In the genomic region with DNA sequence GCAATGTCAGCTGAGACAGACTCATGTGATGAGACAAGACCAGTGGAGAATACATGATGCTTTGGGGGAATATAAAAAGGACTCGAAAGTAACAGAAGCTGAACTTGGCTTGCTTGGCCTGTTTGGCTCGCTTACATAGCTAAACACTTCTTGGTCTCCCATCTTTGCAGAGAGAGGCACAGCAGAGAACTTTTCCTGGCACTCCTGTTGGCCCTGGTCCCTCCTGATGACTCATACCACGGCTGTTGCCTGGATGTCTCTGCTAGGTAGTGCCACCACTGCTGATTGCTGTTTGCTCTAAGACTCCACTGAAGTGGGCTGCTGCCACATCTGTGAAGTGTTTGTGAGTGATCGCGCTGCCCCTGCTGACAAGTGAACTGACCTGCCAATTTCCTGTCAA, we compare ENCODE assay signal across 9 mouse cellular contexts. TPM values are rescaled to one million over a fixed set of nuclear protein-coding genes. Genes with fewer than 3 reads are reported as not detected.
DNase-seq lines count a peak whose midpoint lies in the region; ATAC-seq and TF ChIP-seq lines count a peak whose summit lies in the region.
"Had no signal": no experiment of that assay in that cellular context is flagged by ENCODE, and none has a peak within 500 bp of the region (broad histone marks: within the 10 kb centered on the region; RNA-seq: fewer than 3 reads in every experiment).

No protein-coding gene starts in this region.

- POLR2A ChIA-PET in Patski (lab: Charles Lee) = no interaction called here

- CTCF ChIA-PET in Patski (lab: Charles Lee) = interaction anchor here (0.8 kb wide), 1 partner anchor 15 kb away, joined by 3 read pairs; no protein-coding TSS in a partner anchor

- WGBS in heart, embryonic 12.5 days = 43% methylated on average over 5 of the region's 5 CpGs
- WGBS in lung, embryonic 15.5 days = 50% methylated on average over 5 of the region's 5 CpGs

- in situ Hi-C loops in Patski (cut with MboI; ENCODE audit: low pct_unique_long_range_greater_than_20kb) = no loop called here

- no peaks in the 10 kb centered on the region for H3K9me3 ChIP-seq in heart, embryonic 12.5 days (replicated peaks)
- no peaks in the 10 kb centered on the region for H3K9me3 ChIP-seq in lung, embryonic 15.5 days
- H3K9me3 ChIP-seq: embryonic facial prominence, embryonic 12.5 days had no signal

- H3K27ac ChIP-seq in heart, embryonic 12.5 days (ENCODE audit: poor library complexity, severe bottlenecking) = peak overlapping the region; percentile 0; the same call in 1 of the 2 replicates
- peak overlapping the region; percentile 8; the same call in 1 of the 2 replicates for H3K27ac ChIP-seq in lung, embryonic 15.5 days
- H3K27ac ChIP-seq: embryonic facial prominence, embryonic 12.5 days had no signal

- ATAC-seq in Patski = peak; percentile 83
- ATAC-seq in heart, embryonic 12.5 days (ENCODE audit: insufficient number of reproducible peaks, low FRiP score) = no peak
- ATAC-seq in lung, embryonic 15.5 days (ENCODE audit: borderline replicate concordance, extremely low read depth, low FRiP score, low TSS enrichment) = peak; percentile 64; the same call in 1 of the 2 replicates
- no peak for ATAC-seq in megakaryocyte-erythroid progenitor cell, adult 5-6 weeks (replicated peaks; ENCODE audit: low FRiP score, low TSS enrichment, poor library complexity, severe bottlenecking)

- no peak overlapping the region for H3K9ac ChIP-seq in heart, embryonic 12.5 days
- no peak overlapping the region for H3K9ac ChIP-seq in lung, embryonic 15.5 days
- H3K9ac ChIP-seq: embryonic facial prominence, embryonic 12.5 days had no signal

- H3K4me2 ChIP-seq in heart, embryonic 12.5 days = no peak overlapping the region
- no peak overlapping the region for H3K4me2 ChIP-seq in lung, embryonic 15.5 days
- H3K4me2 ChIP-seq: embryonic facial prominence, embryonic 12.5 days had no signal

- H3K27me3 ChIP-seq in Patski = no peaks in the 10 kb centered on the region
- no peaks in the 10 kb centered on the region for H3K27me3 ChIP-seq in heart, embryonic 12.5 days (replicated peaks)
- no peaks in the 10 kb centered on the region for H3K27me3 ChIP-seq in lung, embryonic 15.5 days
- H3K27me3 ChIP-seq: embryonic facial prominence, embryonic 12.5 days had no signal

- no peak overlapping the region for H3K4me3 ChIP-seq in heart, embryonic 12.5 days
- no peak overlapping the region for H3K4me3 ChIP-seq in lung, embryonic 15.5 days
- H3K4me3 ChIP-seq: embryonic facial prominence, embryonic 12.5 days had no signal

- TF ChIP-seq CTCF in Patski (IDR thresholded peaks at IDR 0.05) = no peak

- no peaks in the 10 kb centered on the region for H3K36me3 ChIP-seq in heart, embryonic 12.5 days
- H3K36me3 ChIP-seq in lung, embryonic 15.5 days = no peaks in the 10 kb centered on the region
- H3K36me3 ChIP-seq: embryonic facial prominence, embryonic 12.5 days had no signal

- peaks cover 11% of the 10 kb centered on the region for H3K4me1 ChIP-seq in heart, embryonic 12.5 days (replicated peaks)
- peaks cover 9% of the 10 kb centered on the region; the same call in 1 of the 2 replicates for H3K4me1 ChIP-seq in lung, embryonic 15.5 days

- peak; percentile 16 to 18 for DNase-seq in cerebellum, postnatal 36 days
- DNase-seq in cerebellum, postnatal 4 days (ENCODE audit: low spot score in 2 of 2) = no peak
- peak; percentile 7 for DNase-seq in Patski (ENCODE audit: low read depth, low spot score)
- DNase-seq in spleen, postnatal 14 days (ENCODE audit: low spot score in 2 of 2) = no peak
- DNase-seq in testis, postnatal 10 days (ENCODE audit: low spot score) = no peak

RNA-seq across cellular contexts. Expression of a gene that starts 42.7 kb away (rescaled TPM):
- polyA plus RNA-seq in Patski (2021) = 4.0 TPM
- 86.8 and 96.1 TPM in 2 replicates for polyA plus RNA-seq in heart, embryonic 12.5 days (2016; fragmentation: Nextera tagmentation; extraction: Ambion mirVana)
- polyA plus RNA-seq in lung, embryonic 15.5 days (2015; fragmentation: Nextera tagmentation; extraction: Ambion mirVana) = 165 and 210 TPM in 2 replicates
- total RNA-seq in megakaryocyte-erythroid progenitor cell, adult 5-6 weeks (2014; fragmentation: Nextera tagmentation) = not detected in 2 replicates
- not detected in 2 replicates for total RNA-seq in megakaryocyte-erythroid progenitor cell, adult 5-6 weeks (2017)

Comparison
In these comparisons a context has a peak if more than half of its experiments do, and no peak if none do; other contexts are left out.
1. DNase-seq: peak in cerebellum, postnatal 36 days (2 of 2) and Patski (single experiment); none in cerebellum, postnatal 4 days (0 of 2), spleen, postnatal 14 days (0 of 2) and testis, postnatal 10 days (single experiment).
2. ATAC-seq: peak in Patski (single experiment) and lung, embryonic 15.5 days (single experiment); none in heart, embryonic 12.5 days (single experiment) and megakaryocyte-erythroid progenitor cell, adult 5-6 weeks (single experiment).
3. RNA of a gene that starts 42.7 kb away (polyA plus RNA-seq): 165 to 210 TPM in lung, embryonic 15.5 days and 86.8 to 96.1 TPM in heart, embryonic 12.5 days; 4.0 TPM in Patski (single experiment); every median in the first group is over 10 times any median in the second.